Mouse (Mus musculus): ENCODE results near the gene Golga4. TPM values are rescaled to one million over a fixed set of nuclear protein-coding genes. Genes with fewer than 3 reads are reported as not detected.
"Not testable (repeated sequence)": the region's sequence is repeated elsewhere in the genome, so short reads cannot be mapped to it uniquely, and the experiment has no call there.

Gene Golga4
- polyA plus RNA-seq, 1 experiment from 2014 or later, result 34.1 TPM

- peak; percentile 26 for DNase-seq (ENCODE audit: low spot score)
Observed at GRCm38 (mm10) chr9:118585998-118586397, 79.9 kb downstream of the Golga4 start.

GRCm38 (mm10) chr9:118587115-118587514 lies 81.0 kb downstream of the Golga4 start:
- no peak for DNase-seq (ENCODE audit: low spot score)

- DNase-seq (ENCODE audit: low spot score), result no peak
Observed at GRCm38 (mm10) chr9:118589249-118589648, 83.2 kb downstream of the Golga4 start.

- DNase-seq (ENCODE audit: low spot score), result peak; percentile 31
Observed at GRCm38 (mm10) chr9:118590230-118590629, 84.2 kb downstream of the Golga4 start.

- no peak for DNase-seq (ENCODE audit: low spot score)
Observed at GRCm38 (mm10) chr9:118591633-118592032, 85.6 kb downstream of the Golga4 start.

- no peak for DNase-seq (ENCODE audit: low spot score)
Observed at GRCm38 (mm10) chr9:118592585-118593249, 86.7 kb downstream of the Golga4 start.

- no peak for DNase-seq (ENCODE audit: low spot score)
Observed at GRCm38 (mm10) chr9:118593443-118593842, 87.4 kb downstream of the Golga4 start.

- DNase-seq (ENCODE audit: low spot score), result no peak
Observed at GRCm38 (mm10) chr9:118596767-118597166, 90.7 kb downstream of the Golga4 start.

- DNase-seq (ENCODE audit: low spot score), result not testable (repeated sequence)
Observed at GRCm38 (mm10) chr9:118600393-118600792, 94.3 kb downstream of the Golga4 start.

GRCm38 (mm10) chr9:118602576-118602975 lies 96.5 kb downstream of the Golga4 start:
- no peak for DNase-seq (ENCODE audit: low spot score)

GRCm38 (mm10) chr9:118606148-118606816 lies 100.2 kb downstream of the Golga4 start, which contains the start of gene Itga9:
Gene Itga9, plus strand, starts transcription at chr9:118606690.
- DNase-seq (ENCODE audit: low spot score), result peak; percentile 68

GRCm38 (mm10) chr9:118606817-118607371 lies 100.8 kb downstream of the Golga4 start:
- DNase-seq (ENCODE audit: low spot score), result peak; percentile 20

- DNase-seq (ENCODE audit: low spot score), result no peak
Observed at GRCm38 (mm10) chr9:118607701-118608401, 101.8 kb downstream of the Golga4 start.

GRCm38 (mm10) chr9:118608556-118608955 lies 102.5 kb downstream of the Golga4 start:
- no peak for DNase-seq (ENCODE audit: low spot score)

GRCm38 (mm10) chr9:118610060-118610459 lies 104.0 kb downstream of the Golga4 start:
- peak; percentile 46 for DNase-seq (ENCODE audit: low spot score)

GRCm38 (mm10) chr9:118611111-118611541 lies 105.1 kb downstream of the Golga4 start:
- DNase-seq (ENCODE audit: low spot score), result no peak

- peak; percentile 64 for DNase-seq (ENCODE audit: low spot score)
Observed at GRCm38 (mm10) chr9:118611958-118612581, 106.0 kb downstream of the Golga4 start.

GRCm38 (mm10) chr9:118617237-118617636 lies 111.2 kb downstream of the Golga4 start:
- no peak for DNase-seq (ENCODE audit: low spot score)

- no peak for DNase-seq (ENCODE audit: low spot score)
Observed at GRCm38 (mm10) chr9:118618732-118619250, 112.7 kb downstream of the Golga4 start.

- peak; percentile 24 for DNase-seq (ENCODE audit: low spot score)
Observed at GRCm38 (mm10) chr9:118620807-118621206, 114.7 kb downstream of the Golga4 start.

GRCm38 (mm10) chr9:118621691-118622090 lies 115.6 kb downstream of the Golga4 start:
- no peak for DNase-seq (ENCODE audit: low spot score)
